Mouse (Mus musculus): Measurements from ENCODE around the gene Lypd8. TPM values are rescaled to one million over a fixed set of nuclear protein-coding genes. Genes with fewer than 3 reads are reported as not detected.
"Not testable (repeated sequence)": the region's sequence is repeated elsewhere in the genome, so short reads cannot be mapped to it uniquely, and the experiment has no call there.

The Lypd8 gene
- polyA plus RNA-seq, 1 experiment from 2014 or later, result not detected

GRCm38 (mm10) chr11:58354927-58355326 is 23.9 kb upstream of the Lypd8 start:
- ATAC-seq (no peak), DNase-seq (no peak)
- Histone ChIP-seq H3K27me3 (ENCODE audit: insufficient read depth, low read length) (no peaks in the 10 kb centered on the region), H3K4me2 (ENCODE audit: low read depth, low read length) (no peak overlapping the region), H3K36me3 (replicated peaks; ENCODE audit: insufficient read depth, low read length) (no peaks in the 10 kb centered on the region), H3K4me3 (ENCODE audit: low read depth, low read length) (no peak overlapping the region), H3K9me3 (ENCODE audit: low read length) (no peaks in the 10 kb centered on the region), H3K9ac (replicated peaks) (no peak overlapping the region), H3K4me1 (ENCODE audit: insufficient read depth) (peaks cover 16% of the 10 kb centered on the region; the same call in 1 of the 2 replicates), H3K27ac (ENCODE audit: low read depth) (no peak overlapping the region)
- TF ChIP-seq EP300 (IDR thresholded peaks at IDR 0.05; ENCODE audit: low read depth), result no peak
- no peak for TF ChIP-seq CTCF (IDR thresholded peaks at IDR 0.05; ENCODE audit: low read depth)
- WGBS (ENCODE audit: insufficient replicate concordance), result 73% methylated on average over 3 of the region's 3 CpGs

GRCm38 (mm10) chr11:58357042-58357441 is 21.8 kb upstream of the Lypd8 start:
- WGBS (ENCODE audit: insufficient replicate concordance), result 90% methylated on average over 3 of the region's 3 CpGs
- TF ChIP-seq EP300 (IDR thresholded peaks at IDR 0.05; ENCODE audit: low read depth), result no peak
- no peak for TF ChIP-seq CTCF (IDR thresholded peaks at IDR 0.05; ENCODE audit: low read depth)
- Histone ChIP-seq H3K9ac (replicated peaks) (no peak overlapping the region), H3K4me3 (ENCODE audit: low read depth, low read length) (no peak overlapping the region), H3K27me3 (ENCODE audit: insufficient read depth, low read length) (no peaks in the 10 kb centered on the region), H3K36me3 (replicated peaks; ENCODE audit: insufficient read depth, low read length) (no peaks in the 10 kb centered on the region), H3K9me3 (ENCODE audit: low read length) (no peaks in the 10 kb centered on the region), H3K4me1 (ENCODE audit: insufficient read depth) (peaks cover 9% of the 10 kb centered on the region; the same call in 1 of the 2 replicates), H3K4me2 (ENCODE audit: low read depth, low read length) (no peak overlapping the region), H3K27ac (ENCODE audit: low read depth) (no peak overlapping the region)
- DNase-seq, result no peak
- ATAC-seq, result no peak

GRCm38 (mm10) chr11:58357844-58358534 is 20.9 kb upstream of the Lypd8 start:
- Histone ChIP-seq H3K4me2 (ENCODE audit: low read depth, low read length) (no peak overlapping the region), H3K4me1 (ENCODE audit: insufficient read depth) (peaks cover 7% of the 10 kb centered on the region; the same call in 1 of the 2 replicates), H3K9me3 (ENCODE audit: low read length) (no peaks in the 10 kb centered on the region), H3K27me3 (ENCODE audit: insufficient read depth, low read length) (no peaks in the 10 kb centered on the region), H3K27ac (ENCODE audit: low read depth) (no peak overlapping the region), H3K4me3 (ENCODE audit: low read depth, low read length) (no peak overlapping the region), H3K36me3 (replicated peaks; ENCODE audit: insufficient read depth, low read length) (no peaks in the 10 kb centered on the region), H3K9ac (replicated peaks) (no peak overlapping the region)
- 71% methylated on average over 6 of the region's 6 CpGs for WGBS (ENCODE audit: insufficient replicate concordance)
- ATAC-seq, result no peak
- no peak for TF ChIP-seq CTCF (IDR thresholded peaks at IDR 0.05; ENCODE audit: low read depth)
- TF ChIP-seq EP300 (IDR thresholded peaks at IDR 0.05; ENCODE audit: low read depth), result no peak
- DNase-seq, result no peak

- not testable (repeated sequence) for H3K9me3 ChIP-seq (ENCODE audit: low read length); ATAC-seq; H3K4me1 ChIP-seq (ENCODE audit: insufficient read depth); H3K27me3 ChIP-seq (ENCODE audit: insufficient read depth, low read length); H3K4me3 ChIP-seq (ENCODE audit: low read depth, low read length); DNase-seq; H3K27ac ChIP-seq (ENCODE audit: low read depth); H3K9ac ChIP-seq (replicated peaks); H3K4me2 ChIP-seq (ENCODE audit: low read depth, low read length); H3K36me3 ChIP-seq (replicated peaks; ENCODE audit: insufficient read depth, low read length)
- WGBS (ENCODE audit: insufficient replicate concordance), result no CpG with 5 or more reads among the region's 6 CpGs
Measured at GRCm38 (mm10) chr11:58362562-58362961, 16.3 kb upstream of the Lypd8 start.

- DNase-seq (no peak), ATAC-seq (no peak)
- Histone ChIP-seq H3K4me1 (ENCODE audit: insufficient read depth) (no peaks in the 10 kb centered on the region), H3K4me3 (ENCODE audit: low read depth, low read length) (no peak overlapping the region), H3K9me3 (ENCODE audit: low read length) (no peaks in the 10 kb centered on the region), H3K4me2 (ENCODE audit: low read depth, low read length) (no peak overlapping the region), H3K36me3 (replicated peaks; ENCODE audit: insufficient read depth, low read length) (no peaks in the 10 kb centered on the region), H3K9ac (replicated peaks) (no peak overlapping the region), H3K27ac (ENCODE audit: low read depth) (no peak overlapping the region), H3K27me3 (ENCODE audit: insufficient read depth, low read length) (no peaks in the 10 kb centered on the region)
- TF ChIP-seq CTCF (IDR thresholded peaks at IDR 0.05; ENCODE audit: low read depth) (no peak), EP300 (IDR thresholded peaks at IDR 0.05; ENCODE audit: low read depth) (no peak)
- WGBS (ENCODE audit: insufficient replicate concordance), result 70% methylated on average over 3 of the region's 3 CpGs
Measured at GRCm38 (mm10) chr11:58364454-58364853, 14.4 kb upstream of the Lypd8 start.

- not testable (repeated sequence) for H3K27me3 ChIP-seq (ENCODE audit: insufficient read depth, low read length); H3K36me3 ChIP-seq (replicated peaks; ENCODE audit: insufficient read depth, low read length); H3K4me2 ChIP-seq (ENCODE audit: low read depth, low read length); H3K4me1 ChIP-seq (ENCODE audit: insufficient read depth); H3K9me3 ChIP-seq (ENCODE audit: low read length); H3K4me3 ChIP-seq (ENCODE audit: low read depth, low read length); H3K9ac ChIP-seq (replicated peaks); DNase-seq; H3K27ac ChIP-seq (ENCODE audit: low read depth); ATAC-seq
- WGBS (ENCODE audit: insufficient replicate concordance), result no CpG with 5 or more reads among the region's 6 CpGs
Measured at GRCm38 (mm10) chr11:58366191-58366590, 12.7 kb upstream of the Lypd8 start.

- TF ChIP-seq CTCF (IDR thresholded peaks at IDR 0.05; ENCODE audit: low read depth), result no peak
- TF ChIP-seq EP300 (IDR thresholded peaks at IDR 0.05; ENCODE audit: low read depth), result no peak
- Histone ChIP-seq H3K4me3 (ENCODE audit: low read depth, low read length) (no peak overlapping the region), H3K36me3 (replicated peaks; ENCODE audit: insufficient read depth, low read length) (no peaks in the 10 kb centered on the region), H3K9me3 (ENCODE audit: low read length) (no peaks in the 10 kb centered on the region), H3K4me1 (ENCODE audit: insufficient read depth) (no peaks in the 10 kb centered on the region), H3K27me3 (ENCODE audit: insufficient read depth, low read length) (no peaks in the 10 kb centered on the region), H3K9ac (replicated peaks) (no peak overlapping the region), H3K27ac (ENCODE audit: low read depth) (no peak overlapping the region), H3K4me2 (ENCODE audit: low read depth, low read length) (no peak overlapping the region)
- 72% methylated on average over 2 of the region's 2 CpGs for WGBS (ENCODE audit: insufficient replicate concordance)
- DNase-seq (no peak), ATAC-seq (no peak)
Measured at GRCm38 (mm10) chr11:58377273-58377672, 1.6 kb upstream of the Lypd8 start.

Measured in liver, postnatal 0 days (tissue).